13 mouse cellular contexts compared by ENCODE assay signal in genomic region chr5:108543516-108544291, GRCm38 (mm10). TPM values are rescaled to one million over a fixed set of nuclear protein-coding genes. Genes with fewer than 3 reads are reported as not detected.
"Had no signal": no experiment of that assay in that cellular context is flagged by ENCODE, and none has a peak within 500 bp of the region (broad histone marks: within the 10 kb centered on the region; RNA-seq: fewer than 3 reads in every experiment).

No protein-coding gene starts in this region.

- H3K4me3 ChIP-seq: kidney, embryonic 15.5 days; limb, embryonic 15.5 days; midbrain, embryonic 10.5 days; myocyte; neural tube, embryonic 15.5 days had no signal

- H3K4me1 ChIP-seq: kidney, embryonic 15.5 days; limb, embryonic 15.5 days; midbrain, embryonic 10.5 days had no signal

- H3K27ac ChIP-seq: kidney, embryonic 15.5 days; limb, embryonic 15.5 days; liver, embryonic 14.5 days; midbrain, embryonic 10.5 days; neural tube, embryonic 15.5 days had no signal

- DNase-seq: kidney, postnatal 14 days; layer of hippocampus, postnatal 36 days; lung, adult 18-20 months; midbrain, embryonic 14.5 days; right cerebral cortex, adult 18-20 months; thymus, adult 2 months; thymus, postnatal 25 days had no signal

- H3K9me3 ChIP-seq: kidney, embryonic 15.5 days; limb, embryonic 15.5 days; midbrain, embryonic 10.5 days; neural tube, embryonic 15.5 days had no signal

- H3K9ac ChIP-seq: kidney, embryonic 15.5 days; limb, embryonic 15.5 days; liver, embryonic 14.5 days; neural tube, embryonic 15.5 days had no signal

- H3K36me3 ChIP-seq: kidney, embryonic 15.5 days; limb, embryonic 15.5 days; midbrain, embryonic 10.5 days had no signal

- H3K4me2 ChIP-seq: kidney, embryonic 15.5 days; limb, embryonic 15.5 days; neural tube, embryonic 15.5 days had no signal

RNA-seq across cellular contexts. Expression of gene Cplx1, which starts 6.1 kb away (rescaled TPM):
- polyA plus RNA-seq: liver, embryonic 14.5 days; myocyte had no signal
